Mouse (Mus musculus) thymus, adult 2 months (tissue): ENCODE results near the gene Defb36.

Experiments used
- CTCF ChIP-seq: fragments of 200-500 bp; IDR thresholded peaks from 2 replicates; pipeline ENCODE4 v1.5.1; 2012; ENCODE audit warnings: mild to moderate bottlenecking, control low read depth, low read length, moderate library complexity, borderline replicate concordance; ENCODE audit not compliant: control insufficient read depth, poor library complexity, insufficient read depth; ENCODE audit errors: extremely low read depth
- POLR2A ChIP-seq: fragments of 200-500 bp; IDR thresholded peaks from 2 replicates; pipeline ENCODE4 v1.6.1; 2012; ENCODE audit warnings: mild to moderate bottlenecking, low read length, control low read depth, moderate library complexity; ENCODE audit not compliant: control insufficient read depth, poor library complexity, insufficient read depth; ENCODE audit errors: extremely low read depth

GRCm38 (mm10) chr2:152652901-152653620 is 48.9 kb downstream of the Defb36 start:
- TF ChIP-seq CTCF = no peak
- no peak for TF ChIP-seq POLR2A
